Mouse (Mus musculus): ENCODE data around the gene Slit3.

DNA sequence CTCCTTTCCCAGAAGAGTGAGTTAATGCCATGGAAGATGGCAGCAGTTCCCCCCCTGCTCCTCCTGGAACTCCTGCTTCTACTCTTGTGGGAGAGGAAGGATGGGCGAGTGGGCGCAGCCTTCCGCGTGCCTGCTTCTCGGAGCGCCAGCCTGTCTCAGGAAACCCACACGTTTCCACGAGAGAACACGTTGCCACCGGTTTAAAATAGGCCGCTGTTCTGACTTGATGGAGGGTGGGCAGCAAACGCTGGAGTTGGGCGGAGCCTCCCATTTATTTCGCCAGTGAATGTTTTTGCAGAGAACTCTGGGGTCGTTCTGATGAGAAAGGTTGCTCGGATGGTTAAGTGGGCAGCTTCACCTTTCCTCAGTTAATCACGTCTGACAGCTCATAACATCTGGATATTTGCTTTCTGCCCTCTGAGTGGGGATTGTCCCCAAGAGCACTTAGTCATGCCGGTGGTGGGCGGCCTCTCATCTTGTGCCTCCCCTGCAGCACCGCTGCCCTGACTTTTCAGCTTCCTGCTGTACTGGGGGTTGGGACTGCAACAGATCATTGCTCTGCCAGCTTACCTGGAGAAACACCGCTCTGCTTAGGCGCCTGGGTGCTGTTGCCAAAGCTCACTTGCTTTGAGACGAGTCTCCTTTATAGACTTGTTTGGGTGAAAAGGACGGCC lies 57.3 kb downstream of the Slit3 start:
- TF ChIP-seq GATA1 (IDR thresholded peaks at IDR 0.05; ENCODE audit: low read length) (no peak), TAL1 (IDR thresholded peaks at IDR 0.05; ENCODE audit: low read length) (no peak)
